Mouse (Mus musculus) erythroblast, embryonic 14.5 days (primary cell): ENCODE data around the gene Synj2.

ENCODE experiments used
- GATA1 ChIP-seq: IDR thresholded peaks from 2 replicates; pipeline ENCODE4 v1.6.1; 2012; ENCODE audit warnings: low read length, inconsistent platforms, mixed read lengths
- TAL1 ChIP-seq: IDR thresholded peaks from 3 replicates; pipeline ENCODE4 v1.6.1; 2012; ENCODE audit warnings: low read length, inconsistent platforms, mixed read lengths

DNA sequence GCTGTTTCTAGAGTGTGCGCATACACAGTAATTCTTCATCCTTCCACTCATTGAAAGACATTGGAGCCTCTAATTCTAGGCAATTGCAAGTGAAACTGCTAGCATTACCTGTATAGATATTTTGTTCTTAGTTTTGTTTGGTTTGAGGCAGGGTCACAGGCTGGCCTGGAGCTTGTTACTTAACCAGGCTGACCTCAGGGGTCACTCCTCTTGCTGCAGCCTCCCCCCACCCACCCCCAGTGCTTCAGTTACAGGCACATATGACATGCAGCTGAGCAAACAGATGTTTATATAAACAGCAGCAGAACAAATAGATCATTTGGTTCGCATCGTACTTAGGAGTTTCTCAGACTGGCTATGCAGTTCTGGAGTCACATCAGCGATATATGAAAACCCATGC is 28.3 kb upstream of the Synj2 start:
- TF ChIP-seq GATA1: no peak
- no peak for TF ChIP-seq TAL1
